Mouse (Mus musculus) MN1 (cell line): ENCODE results near the gene Ptprj.
"Not testable (repeated sequence)": the region's sequence is repeated elsewhere in the genome, so short reads cannot be mapped to it uniquely, and the experiment has no call there.

Experiments
- DNase-seq: peaks from one replicate; pipeline ENCODE4 v3.0.0-alpha.2; 2016; ENCODE audit warnings: low spot score

Gene Ptprj

GRCm38 (mm10) chr2:90414110-90414821 lies 166.2 kb downstream of the Ptprj start:
- peak; percentile 13 for DNase-seq

DNA sequence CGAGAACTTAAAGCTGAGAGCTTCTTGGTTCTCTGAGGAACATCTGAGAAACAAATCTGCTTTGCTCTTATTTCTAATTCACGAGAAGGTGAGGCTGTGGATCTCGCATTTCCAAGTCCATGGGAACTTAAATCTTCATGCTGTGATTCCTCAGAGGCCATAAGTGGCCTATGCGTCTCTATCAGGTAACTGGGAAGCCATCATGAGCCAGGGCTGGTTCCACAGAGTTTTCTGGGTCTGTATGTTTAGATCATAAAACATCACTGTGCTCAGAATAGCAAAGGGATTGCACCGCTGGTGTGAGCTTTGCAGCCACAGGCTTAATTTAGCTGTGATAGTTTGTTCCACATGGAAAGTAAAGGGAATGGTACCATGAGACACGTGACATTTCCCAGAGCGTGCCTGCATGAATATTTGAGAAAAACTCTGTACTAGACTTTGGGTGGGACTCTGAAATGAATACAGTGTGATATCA lies 181.8 kb downstream of the Ptprj start, which contains the start of gene Olfr1274-ps:
Olfr1274-ps (plus strand) TSS at position 51 of the 475 bp plus-strand sequence.
- DNase-seq = not testable (repeated sequence)
